ENCODE assay signal across 20 mouse cellular contexts in the genomic region with DNA sequence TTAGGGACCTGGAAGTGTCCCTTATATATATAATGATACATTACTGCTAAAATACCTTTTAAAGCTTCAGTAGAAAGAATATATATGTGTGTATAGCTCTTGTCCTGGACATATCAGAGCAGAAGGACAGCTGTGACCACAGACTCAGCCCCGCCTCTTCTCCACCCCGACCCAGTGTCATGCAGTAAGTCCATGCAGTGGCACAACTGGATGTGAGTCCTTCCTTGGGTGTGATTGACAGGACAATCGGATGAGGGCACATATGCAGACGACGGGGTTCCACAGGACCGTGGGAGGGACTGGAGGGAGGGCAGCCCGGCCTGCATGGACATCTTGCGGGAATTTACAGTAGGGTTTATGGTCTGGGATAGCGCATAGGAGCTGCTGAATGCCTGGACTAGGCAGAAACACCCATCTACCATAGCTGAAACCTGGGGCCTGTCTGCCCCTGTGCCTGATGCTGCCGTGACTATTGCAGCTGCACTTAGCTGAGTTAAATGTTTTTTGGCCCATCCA.
DNase-seq lines count a peak whose midpoint lies in the region; ATAC-seq lines count a peak whose summit lies in the region.
"Had no signal": no experiment of that assay in that cellular context is flagged by ENCODE, and none has a peak within 500 bp of the region (broad histone marks: within the 10 kb centered on the region; RNA-seq: fewer than 3 reads in every experiment).

No protein-coding gene starts in this region.

- WGBS in kidney, embryonic 16.5 days = 86% methylated on average over 10 of the region's 10 CpGs
- WGBS in midbrain, embryonic 13.5 days = 92% methylated on average over 10 of the region's 10 CpGs
- 93% methylated on average over 10 of the region's 10 CpGs for WGBS in midbrain, embryonic 14.5 days
- WGBS in limb, embryonic 13.5 days = 91% methylated on average over 10 of the region's 10 CpGs
- 94% methylated on average over 10 of the region's 10 CpGs for WGBS in midbrain, embryonic 16.5 days

- peaks cover 4% of the 10 kb centered on the region; the same call in 1 of the 2 replicates for H3K36me3 ChIP-seq in kidney, embryonic 16.5 days (ENCODE audit: insufficient read depth, low read length)
- peaks cover 27% of the 10 kb centered on the region for H3K36me3 ChIP-seq in midbrain, embryonic 13.5 days
- H3K36me3 ChIP-seq in midbrain, embryonic 14.5 days (ENCODE audit: control insufficient read depth, insufficient read depth, low read length) = peaks cover 27% of the 10 kb centered on the region
- H3K36me3 ChIP-seq in limb, embryonic 13.5 days = peaks cover 31% of the 10 kb centered on the region
- peaks cover 4% of the 10 kb centered on the region; the same call in 1 of the 2 replicates for H3K36me3 ChIP-seq in midbrain, embryonic 16.5 days (ENCODE audit: control insufficient read depth, insufficient read depth, low read length)

- H3K27me3 ChIP-seq in kidney, embryonic 16.5 days (ENCODE audit: insufficient read depth, low read length) = no peaks in the 10 kb centered on the region
- no peaks in the 10 kb centered on the region for H3K27me3 ChIP-seq in midbrain, embryonic 13.5 days
- H3K27me3 ChIP-seq in midbrain, embryonic 14.5 days (ENCODE audit: control insufficient read depth, insufficient read depth, low read length) = no peaks in the 10 kb centered on the region
- H3K27me3 ChIP-seq in limb, embryonic 13.5 days = no peaks in the 10 kb centered on the region
- no peaks in the 10 kb centered on the region for H3K27me3 ChIP-seq in midbrain, embryonic 16.5 days (ENCODE audit: control insufficient read depth, insufficient read depth, low read depth, low read length)
- H3K27me3 ChIP-seq: embryonic facial prominence, embryonic 13.5 days; neural tube, embryonic 13.5 days had no signal

- ATAC-seq in kidney, embryonic 16.5 days (ENCODE audit: low FRiP score, low TSS enrichment) = peak; percentile 57
- peak; percentile 55 for ATAC-seq in midbrain, embryonic 13.5 days
- ATAC-seq in midbrain, embryonic 14.5 days (ENCODE audit: low FRiP score, low TSS enrichment) = no peak
- ATAC-seq in limb, embryonic 13.5 days (ENCODE audit: low FRiP score, low read depth) = peak; percentile 40; the same call in 1 of the 2 replicates
- 0 out of 2 replicates have a peak, but pooled peaks have one; percentile 18 for ATAC-seq in midbrain, embryonic 16.5 days
- ATAC-seq: forebrain, embryonic 14.5 days had no signal

- no peaks in the 10 kb centered on the region for H3K9me3 ChIP-seq in kidney, embryonic 16.5 days (ENCODE audit: low read length)
- no peaks in the 10 kb centered on the region; the same call in 1 of the 2 replicates for H3K9me3 ChIP-seq in midbrain, embryonic 13.5 days
- no peaks in the 10 kb centered on the region for H3K9me3 ChIP-seq in midbrain, embryonic 14.5 days (ENCODE audit: control insufficient read depth, low read length)
- no peaks in the 10 kb centered on the region for H3K9me3 ChIP-seq in limb, embryonic 13.5 days
- no peaks in the 10 kb centered on the region for H3K9me3 ChIP-seq in midbrain, embryonic 16.5 days (replicated peaks; ENCODE audit: control insufficient read depth, low read length, poor library complexity, severe bottlenecking)
- H3K9me3 ChIP-seq: embryonic facial prominence, embryonic 13.5 days; neural tube, embryonic 13.5 days had no signal

- no peak overlapping the region for H3K4me2 ChIP-seq in kidney, embryonic 16.5 days (replicated peaks; ENCODE audit: low read depth, low read length)
- no peak overlapping the region for H3K4me2 ChIP-seq in midbrain, embryonic 13.5 days (replicated peaks)
- H3K4me2 ChIP-seq in midbrain, embryonic 14.5 days (ENCODE audit: low read length) = no peak overlapping the region
- no peak overlapping the region for H3K4me2 ChIP-seq in limb, embryonic 13.5 days (replicated peaks)
- H3K4me2 ChIP-seq in midbrain, embryonic 16.5 days (ENCODE audit: low read length) = no peak overlapping the region
- H3K4me2 ChIP-seq: embryonic facial prominence, embryonic 13.5 days; neural tube, embryonic 13.5 days had no signal

- no peak overlapping the region for H3K9ac ChIP-seq in kidney, embryonic 16.5 days (replicated peaks; ENCODE audit: low read length)
- H3K9ac ChIP-seq in midbrain, embryonic 13.5 days (replicated peaks) = no peak overlapping the region
- H3K9ac ChIP-seq in midbrain, embryonic 14.5 days (replicated peaks; ENCODE audit: low read length) = no peak overlapping the region
- H3K9ac ChIP-seq in limb, embryonic 13.5 days = no peak overlapping the region
- H3K9ac ChIP-seq in midbrain, embryonic 16.5 days (ENCODE audit: low read depth, low read length) = no peak overlapping the region
- H3K9ac ChIP-seq: embryonic facial prominence, embryonic 13.5 days; neural tube, embryonic 13.5 days had no signal

- peaks cover 6% of the 10 kb centered on the region; the same call in 1 of the 2 replicates for H3K4me1 ChIP-seq in kidney, embryonic 16.5 days (ENCODE audit: insufficient read depth, low read length)
- H3K4me1 ChIP-seq in midbrain, embryonic 13.5 days (replicated peaks) = peaks cover 6% of the 10 kb centered on the region
- no peaks in the 10 kb centered on the region for H3K4me1 ChIP-seq in midbrain, embryonic 14.5 days (ENCODE audit: control insufficient read depth, insufficient read depth, low read length)
- H3K4me1 ChIP-seq in limb, embryonic 13.5 days = 0 out of 2 replicates have a peak, but pooled peaks cover 3% of the 10 kb centered on the region
- H3K4me1 ChIP-seq in midbrain, embryonic 16.5 days (ENCODE audit: control insufficient read depth, insufficient read depth, low read length) = peaks cover 4% of the 10 kb centered on the region
- H3K4me1 ChIP-seq: embryonic facial prominence, embryonic 13.5 days; hindbrain, embryonic 10.5 days; neural tube, embryonic 13.5 days had no signal

- no peak for DNase-seq in kidney, postnatal 4 days
- DNase-seq in midbrain, embryonic 14.5 days = no peak
- no peak for DNase-seq in frontal cortex, adult 2 months (ENCODE audit: extremely low spot score in 1 of 2, low spot score in 1 of 2)
- DNase-seq: adrenal gland, adult 2 months; cerebellum, adult 9-10 months; gastrocnemius, postnatal 36 days; kidney, adult 2 months; kidney, postnatal 25 days; right cerebral cortex, postnatal 14 days; spleen, adult 18-20 months; thymus, postnatal 25 days had no signal

- H3K4me3 ChIP-seq in kidney, embryonic 16.5 days (ENCODE audit: low read length) = no peak overlapping the region
- H3K4me3 ChIP-seq in midbrain, embryonic 13.5 days (replicated peaks) = no peak overlapping the region
- no peak overlapping the region for H3K4me3 ChIP-seq in midbrain, embryonic 14.5 days (replicated peaks; ENCODE audit: low read depth, low read length)
- H3K4me3 ChIP-seq in limb, embryonic 13.5 days = no peak overlapping the region
- no peak overlapping the region for H3K4me3 ChIP-seq in midbrain, embryonic 16.5 days (ENCODE audit: low read depth, low read length)
- H3K4me3 ChIP-seq: embryonic facial prominence, embryonic 13.5 days; hindbrain, embryonic 10.5 days; neural tube, embryonic 13.5 days had no signal

- H3K27ac ChIP-seq in kidney, embryonic 16.5 days (ENCODE audit: low read length) = no peak overlapping the region
- no peak overlapping the region for H3K27ac ChIP-seq in midbrain, embryonic 13.5 days
- no peak overlapping the region for H3K27ac ChIP-seq in midbrain, embryonic 14.5 days (replicated peaks; ENCODE audit: low read depth, low read length)
- H3K27ac ChIP-seq in limb, embryonic 13.5 days = no peak overlapping the region
- H3K27ac ChIP-seq in midbrain, embryonic 16.5 days (ENCODE audit: low read length) = no peak overlapping the region
- H3K27ac ChIP-seq: embryonic facial prominence, embryonic 13.5 days; hindbrain, embryonic 10.5 days; macrophage; neural tube, embryonic 13.5 days had no signal
